Mouse (Mus musculus) urinary bladder, postnatal 36 days (tissue): Measurements from ENCODE around the gene Rcn1.

ENCODE experiments used
- DNase-seq, 2 experiments: peaks; one replicate each; pipeline ENCODE4 v3.0.0; 2022; ENCODE audit warnings: low spot score in 2 of 2, mixed read lengths in 1 of 2

Gene Rcn1

GRCm38 (mm10) chr2:105399085-105399891 lies at the start of gene Rcn1:
Gene Rcn1 (minus strand): TSS chr2:105399319.
- peak; percentile 72 to 81 for DNase-seq

GRCm38 (mm10) chr2:105444072-105444471 lies 45.0 kb upstream of the Rcn1 start:
- DNase-seq = no peak

DNA sequence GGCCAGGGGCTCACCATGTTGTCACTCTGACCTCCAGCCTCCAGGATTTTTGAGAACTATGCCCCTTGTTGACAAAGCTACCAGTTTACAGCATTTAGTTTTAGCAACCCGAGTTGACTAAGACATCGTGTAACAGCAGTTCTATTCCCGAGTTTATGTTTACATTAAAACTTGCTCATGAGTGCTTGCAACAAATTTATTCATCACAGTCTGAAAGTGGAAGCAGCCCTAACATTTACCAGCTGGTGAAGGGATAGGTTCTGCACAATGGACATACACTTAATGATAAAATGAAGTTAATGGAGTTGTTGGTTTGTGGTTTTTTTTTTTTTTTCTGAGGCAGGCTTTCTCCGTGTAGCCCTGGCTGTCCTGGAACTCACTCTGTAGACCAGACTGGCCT lies 39.9 kb upstream of the Rcn1 start:
- DNase-seq = no peak

GRCm38 (mm10) chr2:105438525-105438924 lies 39.4 kb upstream of the Rcn1 start:
- DNase-seq = no peak

- no peak for DNase-seq
These were observed 33.8 kb upstream of the Rcn1 start for GRCm38 (mm10) chr2:105432927-105433326.

DNA sequence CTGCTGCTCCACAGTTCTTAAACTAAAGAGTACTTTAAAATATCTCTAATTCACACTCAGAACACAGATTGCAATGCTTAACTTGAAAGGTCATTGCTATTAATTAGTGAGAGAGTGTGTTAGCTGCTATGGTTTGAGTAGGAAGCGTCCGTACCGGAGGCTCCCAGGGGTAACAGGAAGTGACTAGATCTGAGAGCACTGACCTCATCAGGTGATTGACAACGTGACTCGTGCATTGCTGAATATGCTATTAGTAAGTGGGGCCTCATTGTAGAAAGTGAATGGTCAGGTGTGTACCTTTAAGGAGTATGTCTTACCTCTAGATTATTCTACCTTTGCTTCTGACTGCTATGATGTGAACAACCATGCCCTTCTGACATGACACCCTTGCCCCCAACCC lies 31.3 kb upstream of the Rcn1 start:
- DNase-seq = no peak

- DNase-seq = no peak
These were observed 30.8 kb upstream of the Rcn1 start for GRCm38 (mm10) chr2:105429899-105430298.

GRCm38 (mm10) chr2:105428467-105428866 lies 29.3 kb upstream of the Rcn1 start:
- DNase-seq = no peak

DNA sequence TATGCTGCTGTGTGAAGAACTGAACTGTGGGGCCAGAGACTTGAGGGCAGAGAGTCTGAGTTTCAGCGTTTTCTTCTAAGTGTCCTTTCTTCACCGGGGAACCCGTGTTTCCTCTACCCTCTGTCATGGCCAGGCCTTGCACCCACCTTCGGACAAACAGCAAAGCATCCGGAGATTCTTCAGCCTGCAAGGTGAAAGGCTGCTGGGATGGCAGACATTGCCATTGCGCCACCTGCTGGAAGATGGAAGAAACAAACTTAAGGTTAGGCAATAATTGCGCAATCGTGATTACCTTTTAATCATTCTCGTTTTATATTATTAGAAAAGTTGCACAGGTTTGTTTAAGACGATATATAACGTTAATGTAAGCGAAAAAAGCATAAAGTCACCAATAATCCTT lies 28.9 kb upstream of the Rcn1 start:
- DNase-seq = peak; percentile 65 to 67

GRCm38 (mm10) chr2:105427447-105427846 lies 28.3 kb upstream of the Rcn1 start:
- no peak for DNase-seq

- DNase-seq = no peak
These were observed 19.6 kb upstream of the Rcn1 start for GRCm38 (mm10) chr2:105418629-105419227.

GRCm38 (mm10) chr2:105417663-105418062 lies 18.5 kb upstream of the Rcn1 start:
- DNase-seq = no peak

GRCm38 (mm10) chr2:105416660-105417348 lies 17.7 kb upstream of the Rcn1 start:
- no peak for DNase-seq

DNA sequence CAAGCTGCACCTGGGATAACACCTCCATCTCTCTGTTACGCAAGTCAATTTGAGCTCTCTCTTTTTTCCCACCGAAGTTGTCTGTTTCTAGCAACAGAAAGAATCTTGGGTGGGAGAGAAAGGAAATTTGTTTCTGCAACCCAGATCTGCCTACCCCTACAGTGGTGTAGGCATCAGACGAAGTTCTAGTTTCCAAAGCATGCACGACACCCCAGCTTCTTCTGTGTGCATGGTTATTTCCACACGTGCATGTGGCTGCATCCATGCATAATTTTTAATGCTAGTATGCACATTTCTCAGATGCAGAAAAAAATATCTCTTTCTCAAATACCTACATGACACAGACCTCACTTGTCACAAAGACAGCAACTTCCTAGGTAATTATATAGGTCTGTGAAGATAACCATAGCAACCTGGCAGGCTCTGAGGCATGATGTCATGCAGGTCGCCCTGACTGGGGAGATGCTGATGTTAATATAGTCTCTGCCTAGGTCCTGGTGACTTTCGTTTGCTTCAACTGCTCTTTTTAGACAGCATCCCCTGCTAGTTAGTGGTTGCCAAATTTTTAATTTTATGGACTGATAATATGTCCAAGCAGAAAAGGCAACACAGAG lies 17.0 kb upstream of the Rcn1 start:
- DNase-seq = no peak

DNA sequence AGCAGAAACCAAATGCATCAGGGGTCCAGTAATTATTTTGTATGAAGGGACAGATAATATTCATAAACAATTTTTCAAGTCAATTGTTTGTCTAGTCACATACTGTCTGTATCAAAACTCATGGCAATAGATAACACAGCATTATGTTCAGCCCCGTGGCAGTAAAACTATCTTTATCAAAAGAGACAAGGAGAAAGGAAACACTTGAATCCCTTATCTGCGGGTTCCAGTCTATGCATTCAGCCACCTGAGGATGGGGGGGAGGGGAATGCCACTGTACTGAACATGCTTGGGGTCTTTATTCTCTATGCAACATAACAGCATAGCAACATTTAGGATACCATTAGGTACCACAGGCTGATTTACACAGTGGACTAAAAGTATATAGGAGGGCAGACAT lies 15.2 kb upstream of the Rcn1 start:
- no peak for DNase-seq

GRCm38 (mm10) chr2:105409253-105409652 lies 10.1 kb upstream of the Rcn1 start:
- no peak for DNase-seq

DNA sequence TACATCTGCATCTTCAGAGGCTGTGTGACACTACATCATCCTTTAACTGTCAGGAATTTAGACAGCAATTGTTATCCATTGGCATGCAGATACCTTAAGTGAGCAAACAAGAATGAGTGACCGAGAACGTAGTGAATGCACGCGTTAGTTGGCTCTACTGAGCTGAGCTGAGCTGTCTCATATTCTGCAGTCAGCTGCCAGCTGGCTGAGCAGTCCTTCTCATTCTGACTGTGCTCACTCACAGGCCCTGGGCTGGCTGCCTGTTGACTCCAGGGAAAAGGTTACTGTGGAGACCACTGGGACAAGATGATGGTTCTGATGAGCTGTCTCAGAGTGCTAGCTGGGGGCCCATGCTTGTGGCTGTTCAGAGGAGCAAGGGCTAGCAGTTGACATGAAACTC lies 9.4 kb upstream of the Rcn1 start:
- DNase-seq = peak; percentile 19 to 56

DNA sequence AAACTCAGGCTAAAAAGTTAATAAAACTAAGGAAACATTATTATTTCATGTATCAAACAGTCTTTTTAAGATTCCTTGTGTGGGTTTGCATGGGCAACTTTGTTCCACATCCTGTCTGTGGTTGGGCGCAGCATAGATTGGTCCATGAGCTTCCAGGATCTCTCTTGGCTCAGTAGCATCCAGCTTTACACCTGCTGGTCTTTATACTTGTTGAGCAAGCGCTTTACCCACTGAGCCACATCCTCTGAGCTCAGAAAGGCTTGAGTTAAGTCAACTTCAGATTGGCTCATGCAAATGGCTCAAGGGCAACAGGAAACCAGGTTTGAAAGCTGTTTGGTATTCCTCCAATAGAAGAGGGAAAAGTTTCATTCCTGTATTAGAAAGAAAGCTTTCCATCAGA lies 3.1 kb upstream of the Rcn1 start:
- DNase-seq = no peak

DNA sequence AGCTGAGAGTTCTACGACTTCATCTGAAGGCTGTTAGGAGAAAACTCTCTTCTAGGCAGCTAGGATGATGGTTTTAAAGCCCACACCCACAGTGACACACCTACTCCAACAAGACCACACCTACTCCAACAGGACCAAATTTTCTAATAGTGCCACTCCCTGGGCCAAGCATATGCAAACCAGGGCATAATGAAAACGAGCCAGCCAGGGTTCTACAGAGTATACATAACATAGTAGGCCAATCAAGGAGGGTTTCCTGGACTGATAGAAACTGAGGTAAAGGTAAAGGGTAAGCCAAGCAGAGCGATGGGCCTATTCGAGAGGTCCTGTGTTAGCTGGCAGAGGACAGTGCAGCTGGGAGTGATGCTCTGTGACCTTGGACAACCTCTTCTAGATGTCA lies 1.4 kb upstream of the Rcn1 start:
- DNase-seq = no peak

- DNase-seq = peak; percentile 38 to 51
These were observed 459 bp downstream of the Rcn1 start for GRCm38 (mm10) chr2:105398636-105399084.

DNA sequence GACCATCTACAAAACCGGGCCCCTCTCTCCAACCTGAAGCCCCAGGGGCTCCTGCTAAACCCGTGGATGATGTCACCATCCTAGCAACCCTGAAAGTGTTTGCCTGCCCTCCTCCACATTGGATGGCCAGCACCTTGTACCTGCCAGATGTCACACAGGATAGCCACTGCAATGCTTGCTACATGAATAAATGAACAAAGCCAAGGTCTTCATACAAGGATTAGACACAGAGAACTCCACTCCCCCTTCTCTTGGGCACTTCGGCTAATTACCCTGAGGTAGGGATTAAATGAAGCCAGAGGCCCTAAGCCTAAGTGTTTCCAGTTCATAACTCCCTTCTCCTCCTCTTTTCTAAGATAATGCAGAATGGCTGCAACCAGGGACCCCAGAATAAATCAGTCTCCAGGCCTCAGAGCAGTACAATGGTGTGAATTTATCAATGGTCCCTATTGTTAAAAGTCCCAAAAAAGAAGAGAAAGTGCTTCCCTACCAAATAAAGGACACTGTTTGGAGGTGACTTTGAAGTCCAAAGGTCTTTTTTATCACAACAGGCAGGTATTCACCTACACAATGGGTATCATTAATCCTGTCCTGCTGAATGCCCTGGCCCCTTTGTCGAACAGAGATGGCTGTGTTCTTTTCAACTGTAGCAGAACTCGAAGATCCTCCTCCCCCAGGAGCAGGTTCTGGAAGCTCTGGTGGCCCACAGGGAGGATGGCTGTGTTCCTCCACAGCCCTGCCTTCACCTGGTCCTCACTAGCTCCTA lies 1.5 kb downstream of the Rcn1 start:
- DNase-seq = no peak

DNA sequence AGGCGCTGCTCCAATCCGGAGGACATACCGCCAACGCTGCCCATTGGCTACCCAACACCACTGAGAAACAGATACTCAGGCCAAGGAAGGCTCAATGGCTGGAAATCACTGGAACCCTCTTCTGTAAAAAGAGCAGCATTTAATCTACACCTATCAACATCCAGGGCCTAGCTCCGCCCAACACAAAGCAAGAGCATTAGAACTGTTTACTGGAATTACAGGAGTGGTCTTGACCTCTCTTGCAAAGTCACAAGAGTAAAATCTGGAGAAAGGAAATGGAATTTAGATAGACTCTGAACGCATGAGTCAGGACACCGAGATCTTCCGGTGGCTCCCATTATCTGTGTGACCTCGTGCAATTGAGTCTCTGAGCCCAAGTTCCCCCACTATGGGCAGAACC lies 3.1 kb downstream of the Rcn1 start:
- DNase-seq = no peak
